Mouse (Mus musculus) small intestine, adult 2 months (tissue): ENCODE data around the gene Acot6.

ENCODE experiments used
- CTCF ChIP-seq: fragments of 200-500 bp; IDR thresholded peaks from 2 replicates; pipeline ENCODE4 v1.5.1; 2012; ENCODE audit warnings: low read depth, mild to moderate bottlenecking, control low read depth, inconsistent platforms, low read length, moderate library complexity, mixed read lengths; ENCODE audit not compliant: insufficient replicate concordance, insufficient read length; ENCODE audit errors: extremely low read depth
- POLR2A ChIP-seq: fragments of 200-500 bp; IDR thresholded peaks from 2 replicates; pipeline ENCODE4 v1.6.1; 2012; ENCODE audit warnings: low read depth, mild to moderate bottlenecking, control low read depth, inconsistent platforms, low read length, moderate library complexity

- TF ChIP-seq CTCF (no peak), POLR2A (no peak)
Observed at GRCm38 (mm10) chr12:84150976-84151375, 50.5 kb downstream of the Acot6 start.
